Mouse (Mus musculus): ENCODE results near the gene Tbp. TPM values are rescaled to one million over a fixed set of nuclear protein-coding genes. Genes with fewer than 3 reads are reported as not detected.

Tbp gene
- polyA plus RNA-seq, 1 experiment = 18.3 TPM

- Histone ChIP-seq H3K36me3 (ENCODE audit: control insufficient read depth, insufficient read depth) (no peaks in the 10 kb centered on the region), H3K27me3 (ENCODE audit: control insufficient read depth, insufficient read depth, insufficient read length) (no peaks in the 10 kb centered on the region), H3ac (ENCODE audit: control insufficient read depth, insufficient read length, low read depth) (no peak overlapping the region), H3K79me2 (ENCODE audit: control insufficient read depth, insufficient read depth) (no peaks in the 10 kb centered on the region), H3K4me3 (ENCODE audit: insufficient read depth, poor library complexity, severe bottlenecking) (no peak overlapping the region), H3K79me3 (ENCODE audit: low read depth) (no peaks in the 10 kb centered on the region)
- TF ChIP-seq MAX (IDR thresholded peaks at IDR 0.05) (no peak), MYOD1 (IDR thresholded peaks at IDR 0.05; ENCODE audit: control insufficient read depth, insufficient read length, low read depth) (no peak), USF1 (IDR thresholded peaks at IDR 0.05; ENCODE audit: low read depth) (no peak), CEBPB (IDR thresholded peaks at IDR 0.05; ENCODE audit: low read depth) (no peak), CTCF (IDR thresholded peaks at IDR 0.05; ENCODE audit: control insufficient read depth, insufficient read depth, insufficient read length) (no peak), MYOG (IDR thresholded peaks at IDR 0.05; ENCODE audit: control insufficient read depth, extremely low read depth, insufficient read length) (no peak), FOSL1 (IDR thresholded peaks at IDR 0.05; ENCODE audit: insufficient read depth, low read length, poor library complexity, severe bottlenecking) (no peak)
Measured at GRCm38 (mm10) chr17:15546440-15546839, 46.8 kb downstream of the Tbp start.

- Histone ChIP-seq H3K27me3 (ENCODE audit: control insufficient read depth, insufficient read depth, insufficient read length) (no peaks in the 10 kb centered on the region), H3K36me3 (ENCODE audit: control insufficient read depth, insufficient read depth) (no peaks in the 10 kb centered on the region), H3ac (ENCODE audit: control insufficient read depth, insufficient read length, low read depth) (no peak overlapping the region), H3K4me3 (ENCODE audit: insufficient read depth, poor library complexity, severe bottlenecking) (no peak overlapping the region), H3K79me2 (ENCODE audit: control insufficient read depth, insufficient read depth) (no peaks in the 10 kb centered on the region), H3K79me3 (ENCODE audit: low read depth) (no peaks in the 10 kb centered on the region)
- no peak for TF ChIP-seq USF1 (IDR thresholded peaks at IDR 0.05; ENCODE audit: low read depth)
- no peak for TF ChIP-seq MYOG (IDR thresholded peaks at IDR 0.05; ENCODE audit: control insufficient read depth, extremely low read depth, insufficient read length)
- no peak for TF ChIP-seq MAX (IDR thresholded peaks at IDR 0.05)
- no peak for TF ChIP-seq MYOD1 (IDR thresholded peaks at IDR 0.05; ENCODE audit: control insufficient read depth, insufficient read length, low read depth)
- TF ChIP-seq CEBPB (IDR thresholded peaks at IDR 0.05; ENCODE audit: low read depth) = no peak
- TF ChIP-seq FOSL1 (IDR thresholded peaks at IDR 0.05; ENCODE audit: insufficient read depth, low read length, poor library complexity, severe bottlenecking) = no peak
- TF ChIP-seq CTCF (IDR thresholded peaks at IDR 0.05; ENCODE audit: control insufficient read depth, insufficient read depth, insufficient read length) = no peak
Measured at GRCm38 (mm10) chr17:15549713-15550112, 50.0 kb downstream of the Tbp start.

- Histone ChIP-seq H3K27me3 (ENCODE audit: control insufficient read depth, insufficient read depth, insufficient read length) (no peaks in the 10 kb centered on the region), H3K79me3 (ENCODE audit: low read depth) (no peaks in the 10 kb centered on the region), H3K79me2 (ENCODE audit: control insufficient read depth, insufficient read depth) (no peaks in the 10 kb centered on the region), H3K4me3 (ENCODE audit: insufficient read depth, poor library complexity, severe bottlenecking) (no peak overlapping the region), H3ac (ENCODE audit: control insufficient read depth, insufficient read length, low read depth) (no peak overlapping the region), H3K36me3 (ENCODE audit: control insufficient read depth, insufficient read depth) (no peaks in the 10 kb centered on the region)
- TF ChIP-seq CTCF (IDR thresholded peaks at IDR 0.05; ENCODE audit: control insufficient read depth, insufficient read depth, insufficient read length) (no peak), CEBPB (IDR thresholded peaks at IDR 0.05; ENCODE audit: low read depth) (no peak), MAX (IDR thresholded peaks at IDR 0.05) (no peak), MYOG (IDR thresholded peaks at IDR 0.05; ENCODE audit: control insufficient read depth, extremely low read depth, insufficient read length) (no peak), MYOD1 (IDR thresholded peaks at IDR 0.05; ENCODE audit: control insufficient read depth, insufficient read length, low read depth) (no peak)
Measured at GRCm38 (mm10) chr17:15559946-15560345, 60.3 kb downstream of the Tbp start.

- H3K79me2 ChIP-seq (ENCODE audit: control insufficient read depth, insufficient read depth) = no peaks in the 10 kb centered on the region
- H3K27me3 ChIP-seq (ENCODE audit: control insufficient read depth, insufficient read depth, insufficient read length) = no peaks in the 10 kb centered on the region
- no peaks in the 10 kb centered on the region for H3K36me3 ChIP-seq (ENCODE audit: control insufficient read depth, insufficient read depth)
- no peak for TF ChIP-seq CTCF (IDR thresholded peaks at IDR 0.05; ENCODE audit: control insufficient read depth, insufficient read depth, insufficient read length)
- peak; percentile 78 for TF ChIP-seq MAX (IDR thresholded peaks at IDR 0.05)
- peak within 1 kb of the TSS; percentile 44 for H3K4me3 ChIP-seq (ENCODE audit: insufficient read depth, poor library complexity, severe bottlenecking)
- no peaks in the 10 kb centered on the region for H3K79me3 ChIP-seq (ENCODE audit: low read depth)
- H3ac ChIP-seq (ENCODE audit: control insufficient read depth, insufficient read length, low read depth) = peak within 1 kb of the TSS; percentile 76
Measured at GRCm38 (mm10) chr17:15564014-15564927, 64.6 kb downstream of the Tbp start, which contains the start of gene Prdm9. Prdm9 (minus strand) TSS chr17:15564354.

GRCm38 (mm10) chr17:15564928-15565300 is 65.2 kb downstream of the Tbp start:
- H3K4me3 ChIP-seq (ENCODE audit: insufficient read depth, poor library complexity, severe bottlenecking) = no peak overlapping the region
- no peaks in the 10 kb centered on the region for H3K27me3 ChIP-seq (ENCODE audit: control insufficient read depth, insufficient read depth, insufficient read length)
- H3K36me3 ChIP-seq (ENCODE audit: control insufficient read depth, insufficient read depth) = no peaks in the 10 kb centered on the region
- H3ac ChIP-seq (ENCODE audit: control insufficient read depth, insufficient read length, low read depth) = no peak overlapping the region
- H3K79me3 ChIP-seq (ENCODE audit: low read depth) = no peaks in the 10 kb centered on the region
- H3K79me2 ChIP-seq (ENCODE audit: control insufficient read depth, insufficient read depth) = no peaks in the 10 kb centered on the region
- TF ChIP-seq CTCF (IDR thresholded peaks at IDR 0.05; ENCODE audit: control insufficient read depth, insufficient read depth, insufficient read length) = no peak

GRCm38 (mm10) chr17:15566908-15567307 is 67.2 kb downstream of the Tbp start:
- TF ChIP-seq MYOD1 (IDR thresholded peaks at IDR 0.05; ENCODE audit: control insufficient read depth, insufficient read length, low read depth) = no peak
- TF ChIP-seq MYOG (IDR thresholded peaks at IDR 0.05; ENCODE audit: control insufficient read depth, extremely low read depth, insufficient read length) = no peak
- TF ChIP-seq CTCF (IDR thresholded peaks at IDR 0.05; ENCODE audit: control insufficient read depth, insufficient read depth, insufficient read length) = no peak
- TF ChIP-seq USF1 (IDR thresholded peaks at IDR 0.05; ENCODE audit: low read depth) = no peak
- no peak for TF ChIP-seq MAX (IDR thresholded peaks at IDR 0.05)
- TF ChIP-seq FOSL1 (IDR thresholded peaks at IDR 0.05; ENCODE audit: insufficient read depth, low read length, poor library complexity, severe bottlenecking) = no peak
- TF ChIP-seq CEBPB (IDR thresholded peaks at IDR 0.05; ENCODE audit: low read depth) = no peak
- no peak overlapping the region for H3ac ChIP-seq (ENCODE audit: control insufficient read depth, insufficient read length, low read depth)

More at GRCm38 (mm10) chr17:15566908-15567307, 67.2 kb downstream of the Tbp start:
- no peaks in the 10 kb centered on the region for H3K79me3 ChIP-seq (ENCODE audit: low read depth)
- H3K79me2 ChIP-seq (ENCODE audit: control insufficient read depth, insufficient read depth) = no peaks in the 10 kb centered on the region
- no peaks in the 10 kb centered on the region for H3K36me3 ChIP-seq (ENCODE audit: control insufficient read depth, insufficient read depth)
- no peaks in the 10 kb centered on the region for H3K27me3 ChIP-seq (ENCODE audit: control insufficient read depth, insufficient read depth, insufficient read length)
- H3K4me3 ChIP-seq (ENCODE audit: insufficient read depth, poor library complexity, severe bottlenecking) = no peak overlapping the region

Measured in C2C12 (cell line).